Mouse (Mus musculus) stomach, postnatal 0 days (tissue): ENCODE measurements around the gene Adamts13.

Experiments used
- CTCF ChIP-seq: IDR thresholded peaks from 2 replicates; pipeline ENCODE4 v1.5.1; 2016; ENCODE audit warnings: antibody characterized with exemption, low read depth, mild to moderate bottlenecking, moderate library complexity
- EP300 ChIP-seq: optimal IDR thresholded peaks from 2 replicates; pipeline ENCODE3; 2016; ENCODE audit warnings: antibody characterized with exemption

DNA sequence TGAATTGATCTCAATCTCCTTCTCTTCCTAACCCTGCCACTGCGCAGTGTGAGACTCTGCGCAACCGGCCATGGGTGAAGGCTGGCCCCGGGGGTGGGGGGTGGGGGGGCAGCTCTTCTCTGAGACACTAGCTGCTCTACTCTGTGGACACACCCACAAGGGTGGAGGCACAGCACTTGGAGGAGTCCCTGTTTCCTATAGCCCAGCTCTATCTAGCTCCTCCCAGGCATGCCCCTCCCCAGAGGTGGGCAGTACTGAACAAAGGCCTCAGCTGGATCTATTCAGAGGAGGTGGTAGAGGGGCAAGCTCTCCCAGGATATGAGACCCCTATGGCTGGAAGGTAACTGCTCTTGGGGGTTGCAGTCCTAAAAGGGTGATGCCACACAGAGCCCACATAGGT, 63.8 kb downstream of the Adamts13 start:
- TF ChIP-seq CTCF (no peak), EP300 (no peak)
